Mouse (Mus musculus) myocyte (in vitro differentiated cells): ENCODE measurements at regions not wholly inside any gene's neighbourhood (a gene's known extent, or its start where the extent isn't known, plus 50 kb on each side); places are given as distances from the start of the nearest gene placed in this dataset.

ENCODE experiments used
- CEBPB ChIP-seq: IDR thresholded peaks from 2 replicates; pipeline ENCODE4 v1.6.1; 2011; ENCODE audit warnings: mild to moderate bottlenecking, moderate library complexity; ENCODE audit not compliant: poor library complexity, insufficient read depth, severe bottlenecking
- E2F4 ChIP-seq: IDR thresholded peaks from one replicate; pipeline ENCODE4 v1.6.1; 2011; ENCODE audit warnings: mild to moderate bottlenecking, control low read depth, moderate library complexity; ENCODE audit not compliant: insufficient read depth
- MAX ChIP-seq: IDR thresholded peaks from one replicate; pipeline ENCODE4 v1.6.1; 2011; ENCODE audit warnings: low read depth, mild to moderate bottlenecking, control low read depth
- MYOD1 ChIP-seq, 3 experiments: IDR thresholded peaks; one replicate each; pipeline ENCODE4 v1.6.1; 2011; ENCODE audit warnings: control low read depth in 2 of 3, low read depth in 2 of 3, mild to moderate bottlenecking in 2 of 3, moderate library complexity in 1 of 3; ENCODE audit not compliant: insufficient read length in 2 of 3, control insufficient read depth in 1 of 3
- MYOG ChIP-seq, 3 experiments: IDR thresholded peaks; one replicate each; pipeline ENCODE4 v1.6.1; 2011; ENCODE audit warnings: control low read depth in 2 of 3, low read depth in 2 of 3, mild to moderate bottlenecking in 2 of 3; ENCODE audit not compliant: insufficient read length in 2 of 3, control insufficient read depth in 1 of 3, insufficient read depth in 1 of 3
- POLR2A ChIP-seq: IDR thresholded peaks from one replicate; pipeline ENCODE4 v1.6.1; 2011; ENCODE audit warnings: low read depth, mild to moderate bottlenecking, control low read depth, moderate library complexity; ENCODE audit not compliant: insufficient read length
- POLR2AphosphoS2 ChIP-seq: IDR thresholded peaks from one replicate; pipeline ENCODE4 v1.6.1; 2011; ENCODE audit warnings: low read depth, control low read depth; ENCODE audit not compliant: insufficient read length
- REST ChIP-seq: IDR thresholded peaks from one replicate; pipeline ENCODE4 v1.6.1; 2011; ENCODE audit warnings: mild to moderate bottlenecking, control low read depth, moderate library complexity; ENCODE audit not compliant: insufficient read depth, insufficient read length
- TCF12 ChIP-seq: IDR thresholded peaks from one replicate; pipeline ENCODE4 v1.6.1; 2011; ENCODE audit warnings: mild to moderate bottlenecking, control low read depth; ENCODE audit not compliant: poor library complexity, insufficient read depth, severe bottlenecking
- TCF3 ChIP-seq: IDR thresholded peaks from one replicate; pipeline ENCODE4 v1.6.1; 2011; ENCODE audit warnings: low read depth, control low read depth; ENCODE audit not compliant: insufficient read length
- USF1 ChIP-seq: IDR thresholded peaks from one replicate; pipeline ENCODE4 v1.6.1; 2011; ENCODE audit warnings: low read depth, mild to moderate bottlenecking, control low read depth, moderate library complexity

- TF ChIP-seq MAX (no peak), POLR2A (no peak), TCF3 (no peak), CEBPB (no peak), MYOD1 (IDR thresholded peaks at IDR 0.05; ENCODE audit: control insufficient read depth in 1 of 3, insufficient read length in 2 of 3, low read depth in 2 of 3) (no peak), TCF12 (no peak), E2F4 (no peak), MYOG (IDR thresholded peaks at IDR 0.05; ENCODE audit: control insufficient read depth in 1 of 3, insufficient read depth in 1 of 3, insufficient read length in 2 of 3, low read depth in 2 of 3) (no peak), USF1 (no peak), POLR2AphosphoS2 (no peak), REST (no peak)
Observed at GRCm38 (mm10) chr1:186383006-186383405, 265.9 kb upstream of the Lyplal1 start.
